Mouse (Mus musculus): ENCODE results near the gene Mipep.

Gene Mipep

GRCm38 (mm10) chr14:60863396-60863795 is 79.0 kb downstream of the Mipep start:
- no peak for DNase-seq (ENCODE audit: extremely low spot score, low read depth, low spot score)

- no peak for DNase-seq (ENCODE audit: extremely low spot score, low read depth, low spot score)
Measured at GRCm38 (mm10) chr14:60866399-60866798, 82.0 kb downstream of the Mipep start.

- DNase-seq (ENCODE audit: extremely low spot score, low read depth, low spot score), result no peak
Measured at GRCm38 (mm10) chr14:60868325-60868724, 84.0 kb downstream of the Mipep start.

GRCm38 (mm10) chr14:60871831-60872230 is 87.5 kb downstream of the Mipep start:
- no peak for DNase-seq (ENCODE audit: extremely low spot score, low read depth, low spot score)

- no peak for DNase-seq (ENCODE audit: extremely low spot score, low read depth, low spot score)
Measured at GRCm38 (mm10) chr14:60882106-60882505, 97.7 kb downstream of the Mipep start.

- no peak for DNase-seq (ENCODE audit: extremely low spot score, low read depth, low spot score)
Measured at GRCm38 (mm10) chr14:60882681-60883080, 98.3 kb downstream of the Mipep start.

- no peak for DNase-seq (ENCODE audit: extremely low spot score, low read depth, low spot score)
Measured at GRCm38 (mm10) chr14:60885361-60885950, 101.1 kb downstream of the Mipep start.

- DNase-seq (ENCODE audit: extremely low spot score, low read depth, low spot score), result no peak
Measured at GRCm38 (mm10) chr14:60893882-60894281, 109.5 kb downstream of the Mipep start.

GRCm38 (mm10) chr14:60895172-60896000 is 111.0 kb downstream of the Mipep start:
- no peak for DNase-seq (ENCODE audit: extremely low spot score, low read depth, low spot score)

GRCm38 (mm10) chr14:60898086-60898667 is 113.8 kb downstream of the Mipep start:
- no peak for DNase-seq (ENCODE audit: extremely low spot score, low read depth, low spot score)

- DNase-seq (ENCODE audit: extremely low spot score, low read depth, low spot score), result no peak
Measured at GRCm38 (mm10) chr14:60904501-60904900, 120.1 kb downstream of the Mipep start.

GRCm38 (mm10) chr14:60906421-60907374 is 122.3 kb downstream of the Mipep start:
- no peak for DNase-seq (ENCODE audit: extremely low spot score, low read depth, low spot score)

- no peak for DNase-seq (ENCODE audit: extremely low spot score, low read depth, low spot score)
Measured at GRCm38 (mm10) chr14:60909351-60909750, 125.0 kb downstream of the Mipep start.

GRCm38 (mm10) chr14:60910506-60911444 is 126.4 kb downstream of the Mipep start:
- DNase-seq (ENCODE audit: extremely low spot score, low read depth, low spot score), result no peak

- DNase-seq (ENCODE audit: extremely low spot score, low read depth, low spot score), result no peak
Measured at GRCm38 (mm10) chr14:60912981-60913468, 128.7 kb downstream of the Mipep start.

GRCm38 (mm10) chr14:60916661-60917060 is 132.3 kb downstream of the Mipep start:
- no peak for DNase-seq (ENCODE audit: extremely low spot score, low read depth, low spot score)

- no peak for DNase-seq (ENCODE audit: extremely low spot score, low read depth, low spot score)
Measured at GRCm38 (mm10) chr14:60926011-60926410, 141.6 kb downstream of the Mipep start.

GRCm38 (mm10) chr14:60935705-60936104 is 151.3 kb downstream of the Mipep start:
- DNase-seq (ENCODE audit: extremely low spot score, low read depth, low spot score), result no peak

GRCm38 (mm10) chr14:60937481-60938039 is 153.2 kb downstream of the Mipep start:
- no peak for DNase-seq (ENCODE audit: extremely low spot score, low read depth, low spot score)

Data from hindlimb bud, embryonic 11.5 days (tissue).